Mouse (Mus musculus) gastrocnemius, postnatal 10 days (tissue): ENCODE data around the gene Iqsec2. TPM values are rescaled to one million over a fixed set of nuclear protein-coding genes. Genes with fewer than 3 reads are reported as not detected.

Experiments used
- DNase-seq: peaks from one replicate; pipeline ENCODE4 v3.0.0; 2021; ENCODE audit warnings: mixed read lengths
- total RNA-seq, 2 experiments: library from RNA; stranded (reverse); gene quantifications; 2 replicates each; pipeline ENCODE4 v1.2.3; 2021

Gene Iqsec2
- total RNA-seq, 2 experiments from 2014 or later, result 15.5 to 17.5 TPM

DNA sequence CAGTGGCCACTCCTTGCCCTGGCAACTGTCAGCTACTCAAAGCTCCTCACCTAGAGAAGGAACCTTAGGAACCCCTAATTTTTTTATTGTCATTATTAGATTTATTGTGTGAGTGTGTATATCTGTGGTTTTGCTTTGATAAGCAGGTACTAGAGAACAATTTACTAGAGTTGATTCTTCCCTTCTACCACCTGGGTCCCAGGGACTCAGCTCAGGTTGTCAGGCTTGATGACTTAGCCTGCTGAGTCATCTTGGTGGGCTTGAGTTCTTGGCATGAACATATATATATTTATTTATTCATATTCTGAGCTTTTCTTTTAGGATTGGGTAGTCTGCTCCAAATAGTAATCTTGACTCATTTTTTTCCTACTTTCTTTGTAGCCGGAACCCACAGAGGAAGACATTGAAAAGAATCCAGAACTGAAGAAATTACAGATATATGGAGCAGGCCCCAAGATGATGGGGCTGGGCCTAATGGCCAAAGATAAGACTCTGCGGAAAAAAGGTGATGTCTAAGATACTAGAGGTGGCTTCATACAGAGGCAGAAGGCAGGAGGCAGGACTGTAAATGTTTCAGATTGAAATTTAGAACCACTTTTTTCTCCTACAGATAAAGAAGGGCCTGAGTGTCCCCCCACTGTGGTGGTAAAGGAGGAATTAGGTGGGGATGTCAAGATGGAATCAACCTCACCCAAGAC lies 100.6 kb downstream of the Iqsec2 start:
- DNase-seq, result no peak

DNA sequence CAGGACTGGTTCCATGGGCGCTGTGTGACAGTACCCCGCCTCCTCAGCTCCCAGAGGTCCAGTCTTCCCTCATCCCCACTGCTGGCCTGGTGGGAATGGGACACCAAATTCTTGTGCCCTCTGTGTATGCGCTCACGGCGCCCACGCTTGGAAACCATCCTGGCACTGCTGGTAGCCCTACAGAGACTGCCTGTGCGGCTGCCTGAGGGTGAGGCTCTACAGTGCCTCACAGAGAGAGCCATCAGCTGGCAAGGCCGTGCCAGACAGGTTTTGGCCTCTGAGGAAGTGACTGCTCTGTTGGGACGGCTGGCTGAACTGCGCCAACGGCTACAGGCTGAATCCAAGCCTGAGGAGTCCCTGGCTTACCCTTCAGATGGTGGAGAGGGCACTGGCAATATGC lies 127.1 kb downstream of the Iqsec2 start:
- no peak for DNase-seq

Other genes with a start within 250 kb of the Iqsec2 start
- 10 to 100 TPM; 91.8 to 96.4 TPM for gene Hsd17b10, start 142.4 kb upstream of the Iqsec2 start, total RNA-seq
- under 1 TPM; 0.52 to 0.56 TPM for gene Ribc1, start 128.0 kb upstream of the Iqsec2 start, total RNA-seq
- gene Smc1a, start 127.8 kb upstream of the Iqsec2 start, total RNA-seq, result 10 to 100 TPM; 36.5 to 41.7 TPM
- 10 to 100 TPM; 19.3 to 35.5 TPM for gene Kdm5c, start 88.8 kb downstream of the Iqsec2 start, total RNA-seq
- 1 to 10 TPM; 2.7 to 4.3 TPM for gene Kantr, start 183.2 kb downstream of the Iqsec2 start, total RNA-seq
- 10 to 100 TPM; 12.3 to 17.8 TPM for gene Tspyl2, start 198.2 kb downstream of the Iqsec2 start, total RNA-seq
- 1 to 10 TPM; 2.2 to 3.3 TPM for gene Gpr173, start 224.4 kb downstream of the Iqsec2 start, total RNA-seq